Mouse (Mus musculus) adrenal gland (tissue): Measurements from ENCODE around the gene Eps8.

Experiments
- intact Hi-C: fragments of 180-260 bp; cut with DNase I; formaldehyde crosslinking; loops from one replicate; pipeline ENCODE4 v1.15.1; 2025

Gene Eps8

DNA sequence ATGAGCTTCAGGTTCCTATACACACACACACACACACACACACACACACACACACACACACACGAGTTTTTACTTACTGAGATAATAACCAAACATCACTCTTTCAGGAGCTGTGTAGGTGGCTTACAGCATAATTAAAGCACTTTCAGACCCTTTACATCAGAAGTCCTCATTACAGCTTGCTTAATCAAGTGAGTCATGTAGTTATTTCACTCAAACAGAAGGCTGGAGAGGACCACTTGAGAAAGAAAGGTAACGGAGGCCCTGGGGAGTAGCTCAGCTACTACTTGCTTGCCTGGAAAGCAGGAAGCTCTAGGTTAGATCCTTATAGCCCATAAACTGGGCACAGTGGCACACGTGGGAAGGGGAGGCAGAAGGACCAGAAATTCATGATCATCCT is 13.0 kb upstream of the Eps8 start:
- intact Hi-C loops = no loop called here

DNA sequence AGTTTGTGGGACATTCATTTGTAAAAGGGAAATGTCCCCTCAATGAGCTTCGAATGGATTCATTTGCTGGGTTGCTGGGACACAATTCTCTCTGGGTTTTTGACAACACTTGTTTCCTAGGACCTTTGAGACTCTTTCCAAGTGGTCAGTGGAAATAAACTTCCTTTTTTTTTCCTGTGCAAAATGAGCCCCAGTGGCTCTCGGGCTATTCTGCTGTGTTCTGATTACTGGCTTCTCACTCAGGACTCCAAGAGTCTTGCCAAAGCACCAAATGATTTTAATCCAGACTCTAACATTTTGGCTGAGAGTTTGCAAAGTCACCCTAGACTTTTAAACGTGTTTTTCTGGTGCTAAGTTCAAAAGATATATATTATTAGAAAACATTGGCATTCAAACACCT is 10.3 kb upstream of the Eps8 start:
- intact Hi-C loops = loop anchor here (5.0 kb wide), 1 partner anchor 57 kb away; no protein-coding TSS in a partner anchor

DNA sequence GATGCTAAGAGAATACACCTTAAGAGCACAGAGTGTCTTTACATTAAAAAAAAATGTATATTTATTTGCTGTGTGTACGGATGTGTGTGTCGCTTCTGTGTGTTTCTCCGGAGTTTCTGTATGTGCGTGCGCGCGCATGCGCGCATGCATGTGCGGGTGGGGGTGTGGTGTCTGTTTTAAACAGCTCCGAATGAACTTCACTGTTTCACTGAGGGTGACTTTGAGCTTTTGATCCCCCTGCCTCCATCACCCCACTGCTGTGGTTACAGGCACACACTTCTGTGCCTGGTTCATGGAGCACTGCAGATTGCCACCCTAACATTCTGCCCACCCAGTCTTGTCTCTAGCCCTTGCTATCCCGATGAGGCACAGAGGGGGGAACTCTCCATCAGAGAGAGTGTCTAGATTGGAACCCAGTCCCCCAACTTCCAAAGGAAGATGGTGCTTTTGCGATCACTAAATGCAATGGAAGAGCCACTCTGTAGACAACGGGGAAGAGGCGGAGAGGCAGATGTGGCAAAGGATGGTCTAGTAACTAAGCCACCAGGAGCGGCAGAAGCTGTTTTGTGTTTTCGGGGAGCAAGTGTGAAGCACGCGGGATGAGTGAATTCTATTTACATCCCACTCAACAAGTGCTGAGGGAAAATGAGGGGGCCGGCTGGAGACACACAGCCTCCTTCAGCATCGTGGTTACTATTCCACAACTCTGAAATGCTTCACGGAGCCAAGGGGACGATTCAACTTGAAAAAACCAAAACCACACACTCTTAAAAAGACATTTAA is 7.1 kb upstream of the Eps8 start:
- intact Hi-C loops = loop anchor here (5.0 kb wide), 1 partner anchor 61 kb away; no protein-coding TSS in a partner anchor

DNA sequence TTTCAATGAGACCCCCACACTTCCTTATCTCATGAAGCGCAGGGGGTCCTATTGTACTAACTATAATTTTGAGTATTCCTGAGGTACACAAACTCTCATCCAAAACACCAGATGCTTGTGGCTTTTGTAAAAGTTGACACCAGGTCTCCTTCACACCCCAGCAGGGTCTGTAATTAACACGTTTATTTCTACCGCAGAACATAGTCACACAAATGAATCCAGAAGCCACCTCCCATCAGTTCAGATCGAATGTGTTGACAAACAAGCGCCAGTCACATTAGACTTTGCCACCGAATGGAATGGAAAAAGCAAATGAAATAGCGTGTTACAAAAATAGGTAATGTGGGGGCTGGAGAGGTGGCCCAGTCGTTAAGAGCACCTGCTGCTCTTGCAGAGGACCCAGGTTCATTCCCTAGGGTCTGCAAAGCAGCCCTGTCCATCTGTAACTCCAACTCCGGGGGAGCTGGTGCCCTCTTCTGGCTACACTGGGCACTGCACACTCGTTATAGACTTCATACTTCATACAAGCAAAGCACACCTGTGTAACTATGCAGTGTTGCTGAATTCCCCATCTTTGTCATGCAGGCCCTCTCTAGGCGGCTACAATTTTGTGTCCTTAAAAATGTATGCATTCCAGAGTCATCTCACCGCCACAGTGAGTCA is 3.9 kb upstream of the Eps8 start:
- intact Hi-C loops = loop anchor here (5.0 kb wide), 1 partner anchor 201 kb away; no protein-coding TSS in a partner anchor

DNA sequence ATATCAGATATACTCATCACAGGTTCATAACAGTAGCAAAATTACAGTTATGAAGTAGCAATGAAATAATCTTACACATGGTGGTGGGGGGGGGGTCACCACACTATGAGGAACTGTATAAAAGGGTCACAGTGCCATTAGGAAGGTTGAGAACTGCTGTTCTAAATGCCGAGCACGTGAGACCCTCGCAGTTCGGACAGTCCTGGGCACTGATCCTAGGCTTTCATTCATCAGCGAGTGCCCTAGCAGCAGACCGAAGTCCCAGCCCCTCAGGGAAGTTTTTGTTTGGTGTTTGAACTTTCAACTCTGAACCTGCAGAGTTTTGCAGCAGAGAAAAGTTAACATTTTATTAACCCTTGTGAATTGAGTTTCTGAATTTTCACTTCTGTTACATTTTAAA is 2.5 kb upstream of the Eps8 start:
- intact Hi-C loops = loop anchor here (5.0 kb wide), 1 partner anchor 200 kb away; no protein-coding TSS in a partner anchor

DNA sequence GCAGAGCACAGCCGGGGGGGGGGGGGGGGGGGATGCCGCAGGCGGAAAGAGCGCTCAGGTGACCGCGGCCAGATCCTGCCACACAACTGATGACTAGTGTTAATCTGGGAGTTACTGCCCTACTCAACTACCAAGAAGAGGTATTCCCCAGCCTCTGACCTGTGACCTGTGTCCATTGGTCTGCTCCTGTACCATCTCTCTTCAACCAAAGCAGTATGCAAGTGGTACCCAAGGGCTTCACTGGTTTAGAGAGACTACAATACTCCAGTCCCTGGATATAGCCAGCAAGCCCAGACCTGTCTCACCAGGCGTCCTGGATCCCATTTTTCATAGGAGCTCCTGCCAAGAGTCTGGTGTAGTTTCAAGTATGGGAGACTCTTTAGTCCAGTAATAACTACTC is 5.1 kb downstream of the Eps8 start:
- intact Hi-C loops = no loop called here

DNA sequence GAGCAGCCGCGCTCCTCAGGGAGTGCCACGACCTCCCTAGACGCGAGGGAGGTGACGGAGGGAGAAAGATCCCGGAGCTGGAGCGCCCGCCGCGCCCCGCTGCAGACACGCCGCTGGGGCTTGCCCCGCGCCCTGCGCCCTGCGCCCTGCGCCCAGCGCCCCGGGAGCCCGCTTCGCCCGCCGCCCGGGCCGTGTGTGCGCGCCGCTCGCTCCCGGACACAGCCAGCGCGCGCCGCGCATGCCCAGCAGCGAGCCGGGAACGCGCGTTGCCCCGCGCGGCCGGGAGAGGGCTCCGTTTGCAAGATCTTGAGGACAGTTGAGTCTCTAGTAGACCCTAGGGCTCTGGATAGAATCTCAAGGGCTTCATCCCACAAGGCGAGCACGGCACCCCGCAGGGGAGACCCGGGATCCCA is 5.6 kb downstream of the Eps8 start:
- intact Hi-C loops = no loop called here

DNA sequence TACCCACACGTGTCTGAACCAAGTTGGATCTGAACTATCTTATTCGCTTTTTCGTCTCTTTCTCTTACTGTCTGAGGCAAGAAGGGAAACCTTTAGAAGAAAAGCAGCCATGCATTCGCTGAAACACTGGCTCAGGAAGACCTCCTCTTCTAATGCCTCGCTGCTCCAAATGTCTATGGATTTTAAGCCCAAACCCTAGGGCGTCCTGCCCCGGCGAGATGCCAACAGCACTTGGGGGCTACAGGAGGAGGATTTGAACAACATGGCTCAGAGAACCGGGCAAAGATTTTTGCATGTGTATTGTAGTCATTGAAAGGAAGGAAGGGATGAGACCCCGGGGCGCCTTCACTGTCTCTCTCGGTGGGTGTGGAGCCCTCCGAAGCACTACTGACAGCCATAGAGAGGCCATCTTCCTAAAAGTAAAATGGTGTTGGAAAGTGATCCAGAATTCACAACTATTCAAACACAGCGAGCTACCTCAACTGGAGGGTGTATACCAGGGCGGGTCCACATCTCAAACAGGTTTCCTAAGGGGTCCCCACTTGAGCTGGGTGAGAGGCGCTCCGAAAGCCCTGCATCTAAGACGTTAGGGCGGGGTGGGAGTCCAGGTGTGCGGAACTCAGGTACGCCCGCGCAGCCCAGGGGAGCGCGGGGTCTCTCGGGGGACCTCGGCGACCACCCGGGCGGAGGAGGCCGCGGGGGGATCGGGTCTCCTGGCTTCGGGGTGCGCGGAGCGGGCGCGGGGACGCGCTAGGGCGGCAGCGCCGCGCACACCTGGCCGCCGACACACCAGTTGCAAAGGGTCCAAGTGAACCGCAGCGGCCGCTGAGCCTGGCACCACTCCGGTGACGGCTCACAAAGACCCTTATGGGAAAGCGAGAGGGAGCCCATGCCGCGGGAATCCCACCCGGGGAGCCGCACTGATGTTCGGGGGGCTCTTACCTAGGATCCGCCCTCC is 6.3 kb downstream of the Eps8 start:
- intact Hi-C loops = no loop called here

DNA sequence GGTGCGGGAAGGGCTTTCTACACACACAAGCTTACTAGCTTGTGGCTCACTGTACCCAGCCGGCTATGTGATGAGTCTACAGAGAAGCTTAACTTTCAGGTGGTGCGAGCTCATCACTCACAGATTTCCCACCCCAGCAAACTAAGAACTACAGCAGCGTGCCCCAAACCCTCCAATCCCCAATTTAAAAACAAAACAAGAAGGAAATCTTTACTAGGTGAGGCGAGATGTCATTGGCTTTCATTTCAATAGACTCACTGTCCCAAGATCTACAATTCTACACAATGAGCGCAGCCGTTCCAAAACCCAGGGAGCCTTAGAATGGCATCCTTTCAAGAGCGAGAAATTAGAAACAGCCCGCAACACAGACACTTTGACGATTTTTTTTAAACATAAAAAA is 7.0 kb downstream of the Eps8 start:
- intact Hi-C loops = no loop called here

DNA sequence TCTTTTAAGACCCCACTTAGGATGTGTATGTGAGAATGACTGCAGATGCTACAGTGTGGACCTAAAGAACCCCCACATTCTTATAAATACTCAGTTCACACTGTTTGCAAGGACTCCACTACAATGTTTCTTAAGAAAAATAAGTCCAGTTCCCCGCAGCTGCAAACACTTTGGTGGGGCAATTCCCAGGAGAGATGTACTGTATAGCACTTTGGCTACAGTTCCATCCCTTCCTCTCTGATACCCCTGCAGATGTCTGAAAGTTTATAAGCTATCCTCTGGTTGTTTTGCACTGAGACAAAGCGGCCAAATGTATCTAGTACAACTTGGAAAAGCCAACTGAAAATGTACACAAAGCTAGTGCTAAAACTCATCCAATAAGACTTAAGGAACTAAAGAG is 8.0 kb downstream of the Eps8 start:
- intact Hi-C loops = no loop called here

DNA sequence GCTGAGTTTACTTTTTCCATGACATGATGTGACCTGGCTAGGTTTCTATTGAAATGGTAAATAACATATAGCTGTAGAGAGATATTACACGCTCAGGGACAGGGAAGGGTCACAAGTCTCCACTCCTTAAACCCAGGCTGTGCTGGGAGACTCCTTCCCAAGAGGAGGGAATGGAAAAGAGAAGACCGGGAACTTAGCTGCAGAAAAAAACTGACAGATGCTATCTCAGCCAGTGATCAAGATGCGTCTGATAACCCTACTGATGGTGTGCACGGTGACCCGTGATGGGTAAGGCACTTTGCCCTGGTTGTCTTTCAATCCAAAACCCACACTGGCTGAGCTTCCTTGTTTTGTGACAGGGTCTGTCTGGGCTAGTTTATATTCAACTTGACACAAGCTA is 9.8 kb downstream of the Eps8 start:
- intact Hi-C loops = no loop called here

DNA sequence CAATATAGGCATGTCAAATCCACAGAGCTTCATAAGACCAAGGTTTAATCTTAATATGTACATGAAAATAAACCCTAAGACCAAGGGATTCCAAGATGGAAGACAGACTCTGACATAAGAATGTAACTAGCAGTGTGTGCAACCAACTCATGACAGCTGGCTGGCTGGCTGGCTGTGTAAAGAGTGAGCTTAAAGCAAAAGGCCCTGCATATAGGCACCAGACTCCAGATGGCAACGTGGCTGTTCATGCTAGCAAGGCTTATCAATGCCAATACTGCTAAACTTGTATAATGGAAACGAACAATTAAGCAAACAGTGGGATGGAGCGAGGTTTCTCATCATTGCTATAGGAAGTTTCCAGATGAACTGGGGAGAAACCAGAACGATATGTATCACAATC is 10.9 kb downstream of the Eps8 start:
- intact Hi-C loops = no loop called here

DNA sequence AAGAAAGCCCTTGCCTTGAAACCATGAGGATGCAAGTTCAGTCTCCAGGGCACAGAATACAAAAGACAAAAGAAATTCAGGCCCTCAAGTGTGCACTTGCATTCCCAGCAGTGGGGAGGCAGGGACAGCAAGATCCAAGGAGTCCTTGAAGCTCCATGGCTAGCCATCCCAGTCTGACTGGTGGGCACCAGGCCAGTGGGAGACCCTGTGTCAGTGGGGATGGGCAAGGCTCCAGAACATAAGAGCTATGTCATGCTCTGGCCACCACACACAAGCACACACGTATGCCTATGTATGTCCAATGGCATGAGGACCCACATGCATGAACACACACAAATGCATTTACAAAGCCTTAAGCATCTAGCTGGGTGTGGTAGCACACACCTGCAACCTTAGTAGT is 13.0 kb downstream of the Eps8 start:
- intact Hi-C loops = no loop called here

DNA sequence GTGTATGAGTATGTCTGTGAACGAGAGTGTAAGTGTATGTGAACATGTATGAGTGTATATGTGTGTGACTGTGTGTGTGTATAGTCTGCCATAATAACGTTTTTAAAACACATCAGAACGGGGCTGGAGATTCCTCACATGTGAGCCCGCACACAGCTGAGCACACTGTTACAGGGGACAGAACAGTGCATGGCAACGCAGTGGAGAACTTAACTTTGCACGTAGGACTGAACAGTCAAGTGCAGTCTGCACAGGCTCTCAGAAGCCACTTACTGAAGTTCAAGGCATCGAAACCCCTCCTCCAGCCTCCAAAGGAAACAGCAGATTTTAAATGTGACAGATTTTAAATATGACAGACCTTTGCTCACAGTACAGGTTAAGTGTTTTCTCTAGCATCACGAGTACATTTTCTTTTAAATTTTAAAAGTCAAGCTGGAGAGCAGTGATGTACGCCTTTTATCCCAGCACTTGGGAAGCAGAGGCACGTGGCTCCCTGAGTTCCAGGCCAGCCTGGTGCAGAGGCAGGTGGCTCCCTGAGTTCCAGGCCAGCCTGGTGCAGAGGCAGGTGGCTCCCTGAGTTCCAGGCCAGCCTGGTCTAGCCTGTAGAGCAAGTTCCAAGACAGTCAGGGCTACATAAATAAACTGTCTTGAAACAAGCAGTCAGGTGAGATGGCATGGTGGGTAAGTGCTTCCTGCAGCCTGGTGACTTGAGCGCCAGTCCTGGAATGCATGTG is 15.7 kb downstream of the Eps8 start:
- intact Hi-C loops = no loop called here

DNA sequence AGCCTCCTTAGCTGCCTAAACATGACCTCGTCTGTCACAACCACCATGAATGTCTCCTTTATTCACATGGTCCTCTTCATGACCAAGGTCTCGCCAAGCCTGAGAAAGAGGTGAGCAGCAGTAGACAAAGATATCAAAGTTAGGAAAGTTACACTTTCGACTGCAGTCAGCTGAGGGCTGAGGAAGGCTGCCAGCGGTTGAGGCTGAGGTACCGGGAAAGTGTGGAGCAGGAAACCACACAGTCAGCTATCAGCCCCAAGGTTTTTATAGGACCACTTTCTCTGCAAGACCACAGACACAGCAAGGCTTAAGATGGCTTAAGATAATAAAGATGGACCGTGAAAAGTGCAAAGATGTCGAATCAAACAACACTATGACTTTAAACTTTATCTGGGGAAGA is 17.2 kb downstream of the Eps8 start:
- intact Hi-C loops = no loop called here

DNA sequence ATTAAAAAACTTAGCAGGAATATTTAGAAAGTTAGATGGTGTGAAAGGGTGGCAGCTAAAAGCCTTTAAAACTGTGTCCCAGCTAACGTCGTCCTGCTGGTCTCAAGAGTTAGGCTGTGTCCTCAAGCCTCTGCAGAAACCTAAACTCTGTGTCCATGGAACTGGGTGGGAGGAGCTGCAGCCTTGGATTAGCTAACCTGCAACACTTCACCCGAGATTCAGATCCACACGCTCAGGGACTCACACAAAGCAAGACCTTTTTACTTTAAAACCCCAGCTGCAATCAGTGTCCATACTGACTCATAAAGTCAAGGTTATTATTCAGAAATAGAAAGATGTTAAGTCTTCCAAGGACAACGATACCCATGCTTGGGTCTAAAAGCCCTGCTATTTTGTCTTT is 18.5 kb downstream of the Eps8 start:
- intact Hi-C loops = no loop called here

DNA sequence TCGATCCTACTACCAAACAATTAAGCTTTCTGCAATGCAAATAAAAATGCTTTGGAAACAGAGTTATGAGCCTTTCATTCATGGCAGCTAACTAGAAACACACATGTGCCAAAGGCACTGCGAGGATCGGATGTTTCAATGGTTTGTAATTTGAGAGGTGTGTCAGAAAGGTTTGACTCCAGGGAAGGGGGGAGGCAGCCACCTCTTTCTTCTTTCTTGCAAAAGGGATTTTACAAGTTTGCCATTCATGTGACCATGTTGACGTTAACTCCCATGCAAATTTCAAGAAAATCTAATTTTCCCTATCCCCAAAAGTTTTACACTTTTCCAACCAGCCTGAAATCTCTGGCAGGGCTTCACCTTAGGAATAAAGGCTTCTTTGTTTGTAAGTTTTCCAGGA is 21.1 kb downstream of the Eps8 start:
- intact Hi-C loops = no loop called here

DNA sequence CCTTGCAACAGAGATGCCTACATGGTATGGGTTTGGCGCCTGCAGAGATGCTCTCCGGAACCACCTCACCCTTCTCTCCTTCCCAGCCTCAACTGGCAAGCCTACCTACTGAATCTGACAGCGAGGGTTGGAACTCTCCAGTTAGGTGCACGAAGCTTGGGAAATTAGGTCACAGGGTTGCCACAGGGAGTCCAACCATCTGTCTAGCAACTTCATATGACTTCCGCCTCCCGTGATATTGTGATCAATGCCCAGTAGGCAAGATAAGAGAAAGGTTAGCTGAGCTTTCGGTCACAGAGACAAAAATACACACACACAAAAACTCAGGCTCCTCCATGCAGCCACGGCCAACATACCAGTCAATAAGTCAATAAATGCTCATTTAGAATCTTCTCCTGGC is 21.6 kb downstream of the Eps8 start:
- intact Hi-C loops = no loop called here

DNA sequence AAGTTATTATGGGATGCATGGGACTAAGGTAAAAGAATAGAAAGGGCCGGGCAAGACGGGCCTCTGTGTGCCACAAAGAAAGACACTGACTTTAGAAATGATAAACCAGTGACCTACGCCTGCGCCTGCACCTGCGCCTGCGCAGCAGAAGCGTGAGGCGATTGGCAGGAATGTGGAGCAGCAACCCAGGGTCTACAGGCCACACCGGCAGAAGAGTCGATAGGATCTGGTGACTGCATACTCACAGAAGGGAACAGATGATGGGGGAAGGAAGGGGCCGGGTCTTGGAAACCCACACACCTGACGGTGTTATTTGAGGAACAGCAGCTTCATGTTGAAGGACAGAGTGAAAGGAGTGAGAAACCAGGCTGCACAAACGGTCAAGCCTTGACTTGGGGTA is 24.3 kb downstream of the Eps8 start:
- intact Hi-C loops = no loop called here

DNA sequence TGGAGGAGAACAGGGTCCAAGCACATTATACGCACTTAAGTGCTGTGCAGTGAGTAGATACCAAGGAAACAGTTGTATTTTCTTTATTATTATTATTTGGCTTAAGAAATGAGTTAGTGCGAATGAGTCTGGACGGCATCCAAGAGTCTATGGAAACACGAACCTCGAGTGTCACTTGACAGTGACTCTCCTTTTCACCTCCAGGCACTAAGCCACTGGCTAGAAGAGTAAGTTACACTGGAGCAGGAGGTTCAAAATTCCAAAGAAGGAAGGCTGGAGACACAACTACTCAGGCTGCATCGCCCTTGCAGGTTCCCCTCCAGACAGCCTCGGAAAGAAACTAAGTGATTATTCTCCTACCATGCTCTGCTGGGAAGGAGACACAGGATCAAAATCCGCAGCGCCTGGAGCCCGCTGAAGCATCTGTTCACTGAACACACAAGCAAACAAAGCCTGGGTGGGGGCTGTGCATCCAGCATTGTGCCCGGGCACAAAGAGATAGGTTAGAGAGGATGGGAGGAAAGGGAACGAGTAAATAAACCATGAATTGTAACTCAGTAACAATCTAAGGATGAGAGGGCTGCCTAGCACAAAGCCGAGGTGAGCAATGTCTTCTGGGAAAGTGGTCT is 25.0 kb downstream of the Eps8 start:
- intact Hi-C loops = no loop called here

DNA sequence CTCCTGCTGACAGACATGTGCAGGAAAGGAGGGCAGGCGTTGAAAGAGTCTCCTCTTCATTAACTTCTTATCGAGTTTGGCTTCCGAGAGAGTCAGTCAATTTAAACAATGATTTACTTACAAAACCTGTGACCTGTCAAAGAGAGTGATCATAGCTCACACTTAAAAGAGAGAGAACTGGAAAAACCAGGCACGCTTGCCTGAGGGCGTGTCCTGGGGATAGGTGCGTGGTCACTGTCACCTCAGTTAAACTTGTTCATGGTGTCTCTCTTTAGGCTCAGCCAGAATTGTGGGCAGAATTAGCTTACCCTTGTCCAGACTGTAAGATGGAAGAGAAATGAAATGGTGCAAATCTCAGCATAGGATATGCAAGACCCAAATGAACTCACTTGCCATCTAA is 26.0 kb downstream of the Eps8 start:
- intact Hi-C loops = no loop called here
